Mouse (Mus musculus): ENCODE data around the gene Gpc5. TPM values are rescaled to one million over a fixed set of nuclear protein-coding genes. Genes with fewer than 3 reads are reported as not detected.
"Not testable (repeated sequence)": the region's sequence is repeated elsewhere in the genome, so short reads cannot be mapped to it uniquely, and the experiment has no call there.

Gpc5 gene
- total RNA-seq, 1 experiment = 0.40 TPM

DNA sequence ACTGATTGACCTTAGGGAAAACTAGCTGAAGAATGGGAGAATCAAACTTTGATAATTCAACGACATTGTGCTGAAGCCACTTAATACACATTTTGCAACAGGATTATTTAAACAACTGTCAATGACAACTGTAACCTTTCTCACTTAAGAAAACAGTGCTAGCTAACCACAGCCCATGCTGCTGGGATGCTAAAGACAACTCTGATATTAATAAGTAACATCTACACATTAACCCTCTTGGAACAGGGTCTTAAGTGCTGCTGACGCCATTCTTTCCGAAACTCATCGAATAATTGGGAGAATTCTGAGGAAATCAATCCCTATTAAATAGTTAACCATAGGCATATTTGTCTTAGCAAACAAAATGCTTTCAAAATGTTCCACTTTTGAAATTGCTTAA lies 39.6 kb upstream of the Gpc5 start:
- TF ChIP-seq HCFC1 (IDR thresholded peaks at IDR 0.05; ENCODE audit: borderline replicate concordance, insufficient read depth, low read length) (no peak), ZNF384 (IDR thresholded peaks at IDR 0.05; ENCODE audit: low read depth, low read length) (no peak), MAFK (IDR thresholded peaks at IDR 0.05; ENCODE audit: insufficient read depth, low read depth, low read length) (no peak), CHD2 (IDR thresholded peaks at IDR 0.05; ENCODE audit: low read depth, low read length) (no peak), ZC3H11A (IDR thresholded peaks at IDR 0.05; ENCODE audit: borderline replicate concordance, low read depth, low read length) (no peak)
- Histone ChIP-seq H3K4me1 (ENCODE audit: control insufficient read depth in 2 of 2, insufficient read depth in 2 of 2, low read length in 2 of 2, poor library complexity in 1 of 2) (no peaks in the 10 kb centered on the region), H3K36me3 (ENCODE audit: control insufficient read depth, insufficient read depth, low read length, poor library complexity, severe bottlenecking) (no peaks in the 10 kb centered on the region; the same call in 1 of the 2 replicates), H3K9me3 (ENCODE audit: control insufficient read depth, insufficient read depth, low read depth, low read length) (no peaks in the 10 kb centered on the region), H3K9ac (ENCODE audit: insufficient read depth, low read depth, low read length, poor library complexity, severe bottlenecking) (no peak overlapping the region), H3K4me3 (ENCODE audit: insufficient read depth in 1 of 2, low read depth in 1 of 2, low read length in 2 of 2, poor library complexity in 1 of 2, severe bottlenecking in 1 of 2) (no peak overlapping the region), H3K27ac (ENCODE audit: insufficient read depth, low read depth, low read length, poor library complexity, severe bottlenecking) (no peak overlapping the region)
- in situ Hi-C loops (cut with MboI; ENCODE audit: low sequenced_read_pairs in 2 of 2, unreplicated experiment in 2 of 2) = no loop called here
- DNase-seq (ENCODE audit: low read depth, low spot score) = no peak

DNA sequence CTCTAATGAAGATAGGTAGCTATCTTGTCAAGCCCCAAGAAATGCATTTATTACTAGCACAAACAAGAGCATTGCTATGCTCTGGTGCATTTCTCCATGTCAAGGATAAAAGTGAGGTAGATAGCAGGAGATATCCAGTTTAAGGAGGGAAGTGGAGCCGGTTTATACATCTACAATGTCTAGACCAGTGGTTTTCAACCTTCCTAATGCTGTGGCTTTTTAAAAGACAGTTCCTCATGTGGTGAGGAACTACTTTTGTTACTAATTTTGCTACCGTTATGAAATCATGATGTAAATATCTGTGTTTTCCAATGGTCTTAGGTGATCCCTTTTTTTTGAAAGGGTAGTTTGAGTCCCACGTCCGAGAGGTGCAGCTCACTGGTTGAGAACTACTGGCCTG lies 37.8 kb upstream of the Gpc5 start:
- H3K27ac ChIP-seq (ENCODE audit: insufficient read depth, low read depth, low read length, poor library complexity, severe bottlenecking) = no peak overlapping the region
- no peak for DNase-seq (ENCODE audit: low read depth, low spot score)
- TF ChIP-seq HCFC1 (IDR thresholded peaks at IDR 0.05; ENCODE audit: borderline replicate concordance, insufficient read depth, low read length) (no peak), CHD2 (IDR thresholded peaks at IDR 0.05; ENCODE audit: low read depth, low read length) (no peak)
- H3K36me3 ChIP-seq (ENCODE audit: control insufficient read depth, insufficient read depth, low read length, poor library complexity, severe bottlenecking) = no peaks in the 10 kb centered on the region
- H3K4me1 ChIP-seq (ENCODE audit: control insufficient read depth in 2 of 2, insufficient read depth in 2 of 2, low read length in 2 of 2, poor library complexity in 1 of 2) = no peaks in the 10 kb centered on the region
- no peaks in the 10 kb centered on the region for H3K9me3 ChIP-seq (ENCODE audit: control insufficient read depth, insufficient read depth, low read depth, low read length)
- no peak overlapping the region for H3K9ac ChIP-seq (ENCODE audit: insufficient read depth, low read depth, low read length, poor library complexity, severe bottlenecking)
- H3K4me3 ChIP-seq (ENCODE audit: insufficient read depth in 1 of 2, low read depth in 1 of 2, low read length in 2 of 2, poor library complexity in 1 of 2, severe bottlenecking in 1 of 2) = no peak overlapping the region
- in situ Hi-C loops (cut with MboI; ENCODE audit: low sequenced_read_pairs in 2 of 2, unreplicated experiment in 2 of 2) = no loop called here

DNA sequence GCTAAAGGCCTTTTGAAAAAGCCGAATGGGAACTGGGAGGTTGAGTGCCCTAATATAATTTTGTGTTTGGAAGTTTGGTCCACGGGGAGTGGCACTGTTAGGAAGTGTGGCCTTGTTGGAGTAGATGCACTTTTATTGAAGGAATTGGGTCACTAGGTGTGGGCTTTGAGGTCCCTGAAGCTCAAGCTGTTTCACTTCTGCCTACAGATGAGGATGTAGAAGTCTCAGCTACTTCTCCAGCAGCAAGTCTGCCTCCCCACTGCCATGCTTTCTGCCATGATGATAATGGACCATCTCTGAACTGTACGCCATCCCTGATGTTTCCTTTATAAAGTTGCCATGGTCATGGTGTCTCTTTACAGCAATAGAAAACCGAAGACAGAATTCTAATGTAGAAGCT lies 34.5 kb upstream of the Gpc5 start:
- Histone ChIP-seq H3K4me3 (ENCODE audit: insufficient read depth in 1 of 2, low read depth in 1 of 2, low read length in 2 of 2, poor library complexity in 1 of 2, severe bottlenecking in 1 of 2) (no peak overlapping the region), H3K9me3 (ENCODE audit: control insufficient read depth, insufficient read depth, low read depth, low read length) (no peaks in the 10 kb centered on the region), H3K9ac (ENCODE audit: insufficient read depth, low read depth, low read length, poor library complexity, severe bottlenecking) (no peak overlapping the region), H3K4me1 (ENCODE audit: control insufficient read depth in 2 of 2, insufficient read depth in 2 of 2, low read length in 2 of 2, poor library complexity in 1 of 2) (no peaks in the 10 kb centered on the region), H3K27ac (ENCODE audit: insufficient read depth, low read depth, low read length, poor library complexity, severe bottlenecking) (no peak overlapping the region), H3K36me3 (ENCODE audit: control insufficient read depth, insufficient read depth, low read length, poor library complexity, severe bottlenecking) (no peaks in the 10 kb centered on the region)
- DNase-seq (ENCODE audit: low read depth, low spot score) = no peak
- in situ Hi-C loops (cut with MboI; ENCODE audit: low sequenced_read_pairs in 2 of 2, unreplicated experiment in 2 of 2) = no loop called here
- TF ChIP-seq ZC3H11A (IDR thresholded peaks at IDR 0.05; ENCODE audit: borderline replicate concordance, low read depth, low read length) (no peak), CHD2 (IDR thresholded peaks at IDR 0.05; ENCODE audit: low read depth, low read length) (no peak)

DNA sequence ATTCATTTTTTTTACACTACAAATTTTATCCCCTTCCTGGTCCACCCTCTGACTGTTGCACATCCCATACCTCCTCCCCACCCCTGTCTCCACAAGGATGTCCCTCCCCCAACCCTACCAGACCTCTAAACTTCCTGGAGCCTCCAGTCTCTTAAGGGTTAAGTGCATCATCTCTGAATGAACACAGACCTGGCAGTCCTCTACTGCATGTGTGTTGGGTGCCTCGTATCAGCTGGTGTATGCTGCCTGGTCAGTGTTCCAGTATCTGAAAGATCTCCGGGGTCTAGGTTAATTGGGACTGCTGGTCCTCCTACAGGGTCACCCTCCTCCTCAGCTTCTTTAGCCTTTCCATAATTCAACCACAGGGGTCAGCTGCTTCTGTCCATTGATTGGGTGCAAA lies 25.9 kb upstream of the Gpc5 start:
- DNase-seq (ENCODE audit: low read depth, low spot score); H3K27ac ChIP-seq (ENCODE audit: insufficient read depth, low read depth, low read length, poor library complexity, severe bottlenecking); in situ Hi-C loops (cut with MboI; ENCODE audit: low sequenced_read_pairs in 2 of 2, unreplicated experiment in 2 of 2); H3K4me3 ChIP-seq (ENCODE audit: insufficient read depth in 1 of 2, low read depth in 1 of 2, low read length in 2 of 2, poor library complexity in 1 of 2, severe bottlenecking in 1 of 2); H3K9me3 ChIP-seq (ENCODE audit: control insufficient read depth, insufficient read depth, low read depth, low read length); H3K9ac ChIP-seq (ENCODE audit: insufficient read depth, low read depth, low read length, poor library complexity, severe bottlenecking); H3K4me1 ChIP-seq (ENCODE audit: control insufficient read depth in 2 of 2, insufficient read depth in 2 of 2, low read length in 2 of 2, poor library complexity in 1 of 2); H3K36me3 ChIP-seq (ENCODE audit: control insufficient read depth, insufficient read depth, low read length, poor library complexity, severe bottlenecking): not testable (repeated sequence)

DNA sequence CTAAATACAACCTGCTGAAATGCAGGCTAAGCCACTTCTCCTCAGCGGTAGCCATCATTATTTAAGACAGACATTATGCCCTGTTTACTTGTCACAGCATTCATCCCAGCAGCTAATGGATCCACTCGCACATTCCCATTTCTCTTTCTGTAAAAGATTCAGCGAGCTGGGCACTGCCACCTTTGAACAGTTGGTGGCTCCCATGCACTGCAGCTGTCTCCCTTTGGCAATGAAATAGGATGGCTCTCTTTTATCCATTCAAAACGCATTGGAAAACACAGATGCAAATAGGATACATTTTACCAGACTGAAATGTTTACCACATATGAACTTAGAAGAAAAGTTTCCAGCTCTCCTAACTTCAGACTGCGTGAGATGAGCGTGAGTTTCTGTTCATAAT lies 21.5 kb upstream of the Gpc5 start:
- H3K9ac ChIP-seq (ENCODE audit: insufficient read depth, low read depth, low read length, poor library complexity, severe bottlenecking) = no peak overlapping the region
- no peaks in the 10 kb centered on the region for H3K9me3 ChIP-seq (ENCODE audit: control insufficient read depth, insufficient read depth, low read depth, low read length)
- in situ Hi-C loops (cut with MboI; ENCODE audit: low sequenced_read_pairs in 2 of 2, unreplicated experiment in 2 of 2) = no loop called here
- H3K4me3 ChIP-seq (ENCODE audit: insufficient read depth in 1 of 2, low read depth in 1 of 2, low read length in 2 of 2, poor library complexity in 1 of 2, severe bottlenecking in 1 of 2) = no peak overlapping the region
- no peak for DNase-seq (ENCODE audit: low read depth, low spot score)
- no peak for TF ChIP-seq CHD2 (IDR thresholded peaks at IDR 0.05; ENCODE audit: low read depth, low read length)
- no peak for TF ChIP-seq HCFC1 (IDR thresholded peaks at IDR 0.05; ENCODE audit: borderline replicate concordance, insufficient read depth, low read length)
- no peak for TF ChIP-seq MAFK (IDR thresholded peaks at IDR 0.05; ENCODE audit: insufficient read depth, low read depth, low read length)
- no peak for TF ChIP-seq ZC3H11A (IDR thresholded peaks at IDR 0.05; ENCODE audit: borderline replicate concordance, low read depth, low read length)
- no peak for TF ChIP-seq ZNF384 (IDR thresholded peaks at IDR 0.05; ENCODE audit: low read depth, low read length)
- H3K27ac ChIP-seq (ENCODE audit: insufficient read depth, low read depth, low read length, poor library complexity, severe bottlenecking) = no peak overlapping the region
- no peaks in the 10 kb centered on the region for H3K4me1 ChIP-seq (ENCODE audit: control insufficient read depth in 2 of 2, insufficient read depth in 2 of 2, low read length in 2 of 2, poor library complexity in 1 of 2)
- no peaks in the 10 kb centered on the region for H3K36me3 ChIP-seq (ENCODE audit: control insufficient read depth, insufficient read depth, low read length, poor library complexity, severe bottlenecking)
